Mouse (Mus musculus): ENCODE measurements around the gene Amfr.
A peak's percentile ranks its signal among the peaks of the same experiment; 100 is the strongest.

Amfr gene

DNA sequence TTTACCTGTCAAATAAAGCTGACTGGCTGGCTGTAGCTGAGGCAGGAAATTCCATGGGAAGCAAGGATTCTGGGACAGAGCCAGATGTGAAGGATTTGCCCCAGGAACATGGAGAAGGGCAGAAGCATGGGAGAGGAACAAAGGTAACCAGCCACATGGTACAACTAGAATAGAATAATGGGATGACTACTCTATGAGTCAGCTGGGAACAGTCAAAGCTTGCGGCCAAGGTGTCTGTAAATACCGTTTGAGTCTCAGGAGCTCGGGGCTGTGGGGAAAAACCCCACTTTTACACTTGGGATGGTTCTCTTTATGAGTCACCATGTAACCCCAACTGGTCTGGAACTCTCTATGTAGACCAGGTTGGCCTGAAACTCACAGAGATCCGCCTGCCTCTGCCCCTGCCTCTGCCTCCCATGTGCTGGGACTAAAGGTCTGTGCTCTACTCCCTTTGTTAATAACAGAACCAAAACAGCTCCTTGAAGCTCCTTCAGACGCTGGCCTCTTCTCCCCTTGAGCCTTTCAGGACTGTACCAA, 30.9 kb downstream of the Amfr start:
- no peak for DNase-seq (ENCODE audit: low spot score)

DNA sequence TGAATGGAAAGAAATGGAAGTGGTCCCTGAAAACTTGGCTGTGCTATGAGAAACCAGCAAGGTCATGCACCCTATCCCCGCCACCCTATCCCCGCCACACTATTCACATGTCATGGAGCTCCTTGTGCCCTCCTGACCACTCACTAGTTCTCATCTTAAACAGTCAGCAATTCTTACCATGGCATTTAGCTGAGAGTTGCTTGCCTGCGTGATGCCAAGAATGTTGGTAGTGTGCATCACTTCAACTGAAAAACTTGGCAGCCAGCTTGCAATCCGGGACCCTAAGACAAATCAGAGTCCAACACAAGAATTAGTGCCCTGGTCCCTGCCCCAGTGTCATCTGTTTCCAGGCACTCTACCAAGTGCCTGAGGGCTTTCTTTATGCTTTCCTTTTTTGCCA, 32.5 kb downstream of the Amfr start:
- no peak for DNase-seq (ENCODE audit: low spot score)

DNA sequence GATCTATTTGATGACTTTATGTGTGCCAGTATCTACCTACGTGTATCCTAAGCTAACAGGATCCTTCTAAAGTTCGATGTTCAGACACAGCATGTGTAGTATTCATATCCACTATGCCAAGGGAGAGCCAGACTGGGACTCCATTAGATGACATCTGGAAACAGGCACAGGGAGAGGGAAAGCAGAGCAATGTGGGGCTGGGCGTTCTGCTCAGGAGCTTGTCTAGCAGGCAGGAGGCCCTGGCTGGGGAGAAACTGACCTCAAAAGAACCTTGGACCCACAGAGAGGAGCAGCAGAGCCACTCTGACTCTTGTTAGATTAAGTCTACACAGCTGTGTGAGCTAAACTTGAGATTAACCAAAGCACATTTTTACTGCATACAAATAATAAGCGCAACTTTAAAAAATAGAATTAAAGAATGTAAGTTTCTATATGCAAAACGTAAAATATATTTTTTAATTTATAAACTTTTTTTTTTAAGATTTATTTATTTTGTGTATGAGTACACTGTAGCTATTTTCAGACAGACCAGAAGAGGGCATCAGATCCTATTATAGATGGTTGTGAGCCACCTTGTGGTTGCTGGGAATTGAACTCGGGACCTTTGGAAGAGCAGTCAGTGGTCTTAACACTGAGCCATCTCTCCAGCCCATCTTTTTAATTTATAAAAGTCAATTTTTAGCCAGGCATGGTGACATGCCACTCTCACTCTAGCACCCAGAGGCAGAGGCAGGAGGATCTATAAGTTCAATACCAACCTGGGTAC, 36.0 kb downstream of the Amfr start:
- no peak for DNase-seq (ENCODE audit: low spot score)

DNA sequence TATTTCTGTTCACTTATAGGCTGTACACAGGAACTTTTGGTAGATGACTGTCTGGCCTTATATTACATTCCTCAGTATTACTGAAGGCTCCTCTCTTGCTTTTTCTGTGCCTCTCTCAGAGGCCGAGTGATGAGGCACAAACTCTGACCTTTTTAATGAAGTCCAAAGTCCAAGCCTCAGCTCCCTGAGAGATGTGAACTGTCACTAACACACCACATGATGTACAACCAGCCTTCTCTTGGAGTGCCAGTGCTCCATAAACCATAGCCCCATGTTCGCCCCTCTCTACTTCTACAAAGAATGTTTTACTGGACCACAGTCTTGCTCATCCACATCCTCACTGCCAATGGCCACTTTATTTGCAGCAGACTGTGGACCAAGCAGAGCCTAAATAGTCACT, 37.3 kb downstream of the Amfr start:
- no peak for DNase-seq (ENCODE audit: low spot score)

DNA sequence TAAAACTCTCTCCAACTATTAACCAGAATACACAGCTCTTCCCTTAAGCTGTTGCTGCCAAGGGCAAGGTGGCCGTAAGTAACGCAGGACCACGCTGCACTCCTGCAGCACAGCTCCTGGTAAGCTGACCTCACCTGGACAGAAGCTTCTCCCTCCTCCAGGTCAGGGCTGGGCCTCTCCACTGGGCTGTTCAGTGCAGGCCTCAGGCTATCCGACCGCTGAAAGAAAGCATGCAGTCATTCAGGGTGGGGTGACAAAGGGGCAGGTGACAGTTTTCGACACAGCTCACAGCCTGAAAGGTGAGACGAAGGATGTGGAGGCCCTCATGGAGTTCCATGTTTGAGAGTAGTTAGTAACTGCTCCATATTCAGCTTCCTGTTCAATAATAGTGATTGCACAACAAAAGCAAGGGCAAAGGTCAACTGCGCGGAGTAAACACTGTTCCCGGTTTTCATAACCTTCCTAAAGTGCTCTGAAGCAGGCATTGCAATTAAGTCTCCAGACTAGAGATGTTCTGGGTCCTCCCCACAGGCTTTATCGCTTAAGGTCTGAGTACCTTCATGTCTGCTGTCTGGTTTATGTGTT, 37.9 kb downstream of the Amfr start:
- DNase-seq (ENCODE audit: low spot score) = no peak

DNA sequence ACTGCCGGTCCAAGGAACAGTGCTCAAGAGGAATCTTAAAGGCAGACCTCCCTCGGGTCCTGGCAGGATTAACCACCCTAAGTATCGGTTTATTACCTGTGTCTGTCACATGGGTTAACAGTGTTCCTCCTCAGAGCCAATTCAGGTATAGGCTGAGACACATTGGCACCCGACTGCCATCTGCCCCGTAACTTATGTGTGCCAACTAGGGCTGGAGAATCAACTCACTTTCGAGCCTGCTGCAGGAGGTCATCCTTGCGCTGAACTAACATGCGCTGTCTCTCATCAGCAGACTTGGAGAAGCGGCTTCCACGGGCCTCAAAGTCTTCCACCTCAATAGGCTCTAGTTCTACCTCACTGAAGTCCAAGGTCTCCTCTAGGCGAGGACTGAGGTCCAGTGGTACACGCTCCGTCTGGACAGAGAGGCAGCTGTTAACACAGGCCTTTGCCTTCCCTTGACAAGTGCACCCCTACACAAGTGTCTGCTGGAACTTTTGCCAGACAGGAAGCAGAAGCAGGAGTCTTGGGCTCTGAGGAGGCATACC, 38.7 kb downstream of the Amfr start:
- DNase-seq (ENCODE audit: low spot score) = no peak

DNA sequence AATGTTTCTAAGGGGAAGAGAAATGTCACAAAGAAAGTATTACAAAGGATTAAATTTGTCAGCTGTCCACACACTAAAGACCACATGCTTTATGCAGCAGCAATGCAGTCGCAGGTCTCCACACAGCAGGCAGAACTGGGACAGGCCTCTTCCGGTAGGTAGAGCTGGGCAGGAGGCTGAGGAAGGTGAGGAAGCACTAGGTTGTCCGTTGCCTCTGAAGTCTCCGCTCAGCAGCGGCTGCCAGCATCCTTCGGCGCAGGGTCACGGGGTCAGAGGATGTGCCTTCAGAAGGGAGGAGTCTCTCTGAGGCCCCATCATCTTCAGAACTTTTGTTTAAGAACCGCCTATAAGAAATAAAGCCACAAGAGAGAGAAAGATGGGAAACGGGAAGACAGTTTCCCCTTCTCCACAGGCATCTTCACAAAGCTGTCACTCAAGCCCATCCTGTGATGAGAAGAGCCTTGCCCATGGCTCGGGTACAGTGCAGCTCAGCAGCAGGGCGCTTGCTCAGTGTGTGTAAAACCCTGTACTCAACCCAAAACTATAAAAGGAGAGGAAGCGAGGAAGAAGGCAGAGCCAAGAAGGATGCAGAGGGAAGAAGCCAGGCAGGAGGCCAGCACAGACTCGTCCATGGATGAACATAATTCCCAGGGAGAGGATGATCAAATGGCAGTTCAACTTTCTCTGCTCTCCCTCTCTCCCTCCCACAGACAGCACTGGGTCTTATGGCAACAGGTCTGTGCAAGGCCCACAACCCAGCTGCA, 39.5 kb downstream of the Amfr start:
- DNase-seq (ENCODE audit: low spot score) = no peak

DNA sequence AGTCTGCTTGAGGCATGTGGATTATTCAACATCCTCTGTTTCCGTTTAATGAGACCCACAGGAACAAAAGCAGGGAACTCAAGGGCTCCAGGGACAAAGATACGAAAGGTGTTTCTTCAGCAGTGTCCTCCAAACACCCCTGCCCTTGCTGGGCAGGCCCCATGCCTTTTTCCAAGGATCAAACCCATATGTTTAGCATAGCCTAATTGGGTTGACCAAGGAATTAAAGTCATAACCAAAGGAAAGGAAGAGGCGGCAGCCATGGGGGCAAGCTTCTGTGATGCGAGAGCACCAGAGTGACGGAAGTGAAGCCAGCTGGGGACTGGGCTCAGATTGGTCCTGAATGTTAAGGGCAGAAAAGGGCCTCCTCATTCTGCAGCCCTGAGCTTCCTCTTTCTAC, 40.4 kb downstream of the Amfr start:
- DNase-seq (ENCODE audit: low spot score) = no peak

DNA sequence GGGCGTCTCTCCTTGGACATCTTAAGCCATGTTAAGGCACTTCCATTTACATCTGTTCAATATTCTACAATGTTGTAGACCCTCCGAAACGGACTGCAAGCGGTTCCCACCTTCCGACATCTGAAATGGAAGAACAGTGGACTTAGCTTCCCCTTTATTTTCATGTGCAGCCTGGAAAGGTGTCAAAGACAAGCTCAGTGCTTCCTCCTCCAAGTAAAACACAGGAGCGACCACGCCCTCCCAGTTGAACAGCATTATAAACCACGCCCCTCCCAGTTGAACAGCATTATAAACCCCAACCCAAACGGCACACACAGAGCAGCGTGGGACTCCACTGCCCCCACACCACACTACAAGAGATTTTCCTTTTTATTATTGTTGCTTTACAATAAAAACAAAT, 41.2 kb downstream of the Amfr start:
- DNase-seq (ENCODE audit: low spot score) = no peak

DNA sequence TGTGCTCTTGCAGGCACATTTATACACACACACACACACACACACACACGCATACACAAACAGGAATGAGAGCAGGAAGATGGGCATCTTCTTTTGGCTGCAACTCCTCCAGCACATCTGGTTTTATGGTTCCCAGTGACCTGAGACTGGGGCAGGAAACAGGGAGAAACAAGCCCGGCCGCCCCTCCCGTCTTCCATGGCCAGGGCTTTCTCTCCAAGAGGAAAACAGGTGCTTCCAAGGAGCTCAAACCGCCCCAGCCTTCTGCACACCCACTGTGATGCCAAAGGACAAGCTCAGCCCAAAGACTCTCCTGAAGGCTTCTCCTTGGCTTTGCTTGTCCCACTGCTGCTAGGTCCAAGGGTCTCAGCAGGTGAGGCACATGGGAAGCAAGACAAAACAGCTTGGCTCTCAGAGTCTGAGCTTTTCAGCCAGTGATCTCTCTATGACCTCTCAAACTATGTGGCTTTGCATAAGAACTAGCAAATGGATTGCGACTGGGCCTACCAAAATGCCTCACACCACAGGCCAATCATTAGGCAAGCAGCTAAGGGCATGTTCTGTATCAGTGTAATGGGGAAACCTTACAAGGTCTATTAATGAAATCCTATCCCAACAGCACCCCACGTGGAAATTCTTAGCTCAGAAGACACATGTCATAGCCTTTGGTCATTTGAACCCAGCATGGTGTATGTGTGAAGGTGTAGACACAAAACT, 42.9 kb downstream of the Amfr start:
- no peak for DNase-seq (ENCODE audit: low spot score)

DNA sequence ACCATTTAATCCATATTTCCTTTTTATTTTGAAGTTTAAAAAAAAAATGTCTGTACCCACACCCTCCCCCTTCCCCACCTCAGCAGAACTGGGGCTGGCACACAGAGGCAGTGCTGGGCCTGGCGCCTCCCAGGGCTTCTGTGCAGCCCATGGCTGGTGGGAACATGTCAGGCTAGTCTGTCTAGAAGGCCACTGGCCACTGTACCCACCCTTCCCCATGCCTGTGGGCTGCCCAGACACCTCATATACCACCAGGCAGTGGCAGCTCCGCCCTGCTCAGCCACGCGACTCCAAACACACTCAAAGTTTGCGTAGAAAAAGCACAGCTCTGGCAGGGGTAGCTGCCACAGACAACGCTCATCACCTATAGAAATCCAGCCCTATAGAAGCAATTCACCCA, 44.3 kb downstream of the Amfr start:
- DNase-seq (ENCODE audit: low spot score) = no peak

DNA sequence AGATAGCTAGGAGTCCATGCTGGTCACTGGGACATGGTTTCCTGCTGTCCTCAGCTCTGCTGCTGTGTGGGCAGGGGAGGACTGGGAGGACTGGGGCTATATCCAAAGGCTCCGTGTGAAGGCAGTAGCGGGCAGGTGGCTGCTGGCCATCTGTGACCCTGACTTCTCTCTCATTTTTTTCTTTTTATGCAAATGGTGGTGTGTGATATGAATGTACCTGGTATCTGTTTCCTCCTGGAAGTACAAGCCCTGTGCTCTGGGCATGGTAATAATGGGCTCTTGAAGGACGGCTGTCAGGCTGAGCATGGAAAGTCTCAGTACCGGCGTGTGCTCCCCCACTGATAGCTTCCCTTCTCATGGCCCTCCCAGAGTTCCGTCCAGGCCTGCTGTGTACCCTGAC, 51.7 kb downstream of the Amfr start:
- no peak for DNase-seq (ENCODE audit: low spot score)

DNA sequence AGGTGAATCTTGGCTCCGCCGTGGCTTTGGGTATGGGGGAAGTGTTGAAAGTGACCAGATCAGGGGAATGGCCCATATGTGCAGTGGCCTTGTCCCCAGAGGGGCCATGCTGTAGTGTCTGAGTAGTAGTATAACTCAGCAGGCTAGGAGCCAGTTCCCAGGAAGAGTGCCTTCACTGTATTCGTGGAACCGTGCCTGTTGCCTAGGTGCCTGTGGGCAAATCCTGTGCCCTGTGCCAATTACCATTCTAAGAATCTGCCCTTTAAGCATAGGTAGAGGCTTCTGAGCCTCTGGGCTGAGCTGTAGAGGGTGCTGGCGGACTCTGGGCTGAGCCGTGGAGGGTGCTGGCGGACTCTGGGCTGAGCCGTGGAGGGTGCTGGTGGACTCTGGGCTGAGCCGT, 54.2 kb downstream of the Amfr start:
- no peak for DNase-seq (ENCODE audit: low spot score)

DNA sequence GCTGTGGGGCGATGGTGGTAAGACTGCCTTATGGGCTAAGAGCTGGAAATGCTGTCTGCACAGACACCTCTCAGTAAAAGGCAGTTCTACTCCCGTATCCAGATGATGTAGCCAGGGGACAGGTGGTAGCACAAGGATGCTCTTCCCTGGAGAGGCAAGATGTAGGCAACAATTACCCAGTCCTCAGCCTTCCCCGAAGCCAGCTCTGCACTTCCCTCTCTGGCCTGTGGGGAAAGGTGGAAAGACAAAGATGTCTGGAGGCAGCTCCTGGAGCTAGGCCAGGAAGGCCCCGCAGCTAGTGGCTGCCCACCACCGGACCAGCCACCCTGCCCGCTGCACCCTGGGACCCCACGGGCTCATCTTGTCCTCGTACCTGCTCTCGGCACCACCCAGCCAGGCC, 60.1 kb downstream of the Amfr start:
- DNase-seq (ENCODE audit: low spot score) = no peak

DNA sequence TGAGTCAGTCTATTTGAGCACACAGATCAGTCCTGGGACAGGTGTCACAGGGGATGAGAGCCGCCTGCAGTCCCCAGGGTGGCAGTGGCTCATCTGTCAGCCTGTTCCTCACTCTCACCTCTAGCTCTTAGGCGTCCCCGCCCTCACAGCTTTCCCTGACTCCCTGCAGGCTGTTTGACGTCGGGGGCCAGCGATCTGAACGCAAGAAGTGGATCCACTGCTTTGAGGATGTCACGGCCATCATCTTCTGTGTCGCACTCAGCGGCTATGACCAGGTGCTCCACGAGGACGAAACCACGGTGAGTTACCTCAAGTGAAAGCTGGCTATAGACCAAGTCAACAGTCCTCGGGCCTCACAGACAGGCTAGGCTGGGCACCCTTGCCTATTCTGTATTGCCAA, 62.5 kb downstream of the Amfr start:
- DNase-seq (ENCODE audit: low spot score) = no peak

DNA sequence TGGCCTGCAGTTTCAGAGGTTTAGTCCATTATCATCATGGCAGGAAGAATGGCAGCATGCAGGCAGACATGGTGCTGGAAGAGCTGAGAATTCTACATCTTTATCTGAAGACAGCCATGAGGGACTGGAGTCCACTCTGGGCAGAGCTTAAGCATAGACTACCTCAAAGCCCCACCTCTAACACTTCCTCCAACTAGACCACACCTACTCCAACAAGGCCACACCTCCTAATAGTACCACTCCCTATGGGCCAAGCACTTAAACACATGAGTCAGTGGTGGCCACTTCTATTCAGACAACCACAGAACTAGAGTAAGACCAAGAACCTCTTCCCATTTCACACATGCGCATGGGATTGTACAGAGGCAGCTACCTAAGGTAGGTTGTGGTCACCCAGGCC, 66.2 kb downstream of the Amfr start:
- no peak for DNase-seq (ENCODE audit: low spot score)

DNA sequence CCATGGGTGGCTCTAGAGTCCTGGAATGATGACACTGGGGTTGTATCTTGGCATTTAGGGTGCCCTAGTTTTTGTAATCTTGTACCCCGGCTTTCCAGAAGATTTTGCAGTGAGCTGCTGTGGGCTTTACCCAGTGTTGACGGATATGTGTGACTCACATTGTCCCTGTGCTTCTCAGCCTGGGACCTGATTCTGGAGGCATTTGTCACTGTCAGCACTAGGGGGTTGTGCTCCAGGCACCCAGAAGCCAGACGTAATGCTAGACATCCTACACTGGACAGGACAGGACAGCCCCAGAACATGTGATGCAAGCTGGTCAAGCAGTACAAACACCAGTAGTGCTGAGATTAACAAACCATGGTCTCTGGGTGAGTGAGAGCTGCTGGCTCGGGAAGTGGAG, 66.9 kb downstream of the Amfr start:
- DNase-seq (ENCODE audit: low spot score) = no peak

DNA sequence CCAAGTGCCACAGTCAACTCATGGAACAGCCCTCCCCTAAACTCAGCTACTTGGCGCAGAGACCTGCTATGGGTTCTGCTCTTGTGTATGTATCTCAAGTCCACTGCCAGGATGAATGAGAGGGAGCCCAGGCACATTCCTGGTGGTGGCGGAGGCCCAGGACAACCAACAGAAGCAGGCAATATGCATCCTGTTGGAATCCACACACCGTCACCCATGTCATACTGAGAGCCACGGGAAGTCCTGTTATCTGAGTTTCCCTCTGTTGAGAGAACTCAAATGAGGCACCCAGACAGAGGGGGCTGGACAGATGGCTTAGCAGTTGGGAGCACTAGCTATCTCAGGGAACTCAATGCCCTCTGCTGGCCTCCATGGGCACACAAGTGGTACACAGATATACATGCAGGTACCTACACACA, 71.0 kb downstream of the Amfr start:
- DNase-seq (ENCODE audit: low spot score) = peak; percentile 63

DNA sequence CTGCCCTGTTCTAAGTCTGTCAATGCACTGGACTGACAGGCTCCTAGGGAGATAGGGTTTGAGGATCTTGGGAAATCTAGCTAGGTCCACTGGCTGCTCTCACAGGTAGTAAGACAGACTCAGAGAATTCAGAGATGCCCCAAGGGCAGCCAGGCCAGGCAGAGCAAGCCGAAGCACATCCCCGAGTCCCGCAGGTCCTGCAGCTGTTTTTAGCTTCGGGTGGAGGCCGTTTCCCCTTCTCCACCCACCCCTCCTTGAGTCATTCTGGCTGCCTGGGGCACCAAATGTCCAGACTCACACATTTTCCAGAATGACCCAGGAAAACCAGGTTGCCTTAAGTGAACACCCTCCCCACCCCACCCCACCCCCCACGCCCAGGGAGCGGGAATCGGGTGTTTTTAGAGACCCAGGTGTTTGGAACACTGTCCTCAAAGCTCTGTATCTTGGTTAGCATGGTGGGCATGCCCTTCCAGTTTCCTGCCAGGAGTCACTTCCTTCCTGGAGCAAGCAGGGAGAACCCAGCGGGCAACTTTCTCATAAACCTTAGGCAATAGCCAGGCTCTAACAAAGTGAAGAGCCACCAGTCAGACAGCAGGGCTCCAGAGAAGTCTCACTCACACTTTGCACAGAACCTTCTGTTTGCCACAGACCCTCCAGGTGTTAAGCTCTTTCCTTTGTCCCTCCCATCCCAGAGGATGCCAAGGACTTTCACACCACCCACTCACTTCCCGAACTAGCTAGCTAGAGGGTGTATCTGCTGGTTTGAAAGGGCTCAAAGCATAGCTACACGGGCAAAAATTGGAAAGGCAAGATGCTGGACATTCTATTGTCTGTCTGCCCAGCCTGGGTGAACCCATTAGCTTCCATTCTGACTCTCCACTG, 71.9 kb downstream of the Amfr start:
- no peak for DNase-seq (ENCODE audit: low spot score)

DNA sequence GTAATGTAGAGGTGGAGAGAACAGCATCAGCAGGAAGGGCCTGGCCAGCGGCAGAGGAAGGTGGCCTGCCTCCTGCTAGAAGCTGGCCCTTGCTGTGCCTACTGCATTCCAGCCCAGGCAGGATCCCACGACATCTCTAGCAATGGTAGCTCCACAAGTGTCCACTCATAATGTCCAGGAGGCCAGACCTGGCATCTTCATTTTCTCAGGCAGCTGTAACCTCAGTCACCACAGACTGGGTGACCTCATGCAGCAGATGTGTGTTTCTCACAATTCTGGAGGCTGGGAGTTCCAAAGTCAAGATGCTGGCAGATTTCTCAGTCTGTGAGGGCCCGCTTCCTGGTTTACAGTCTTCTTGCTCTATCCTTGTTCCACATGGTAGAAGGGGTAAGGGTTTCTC, 74.4 kb downstream of the Amfr start:
- no peak for DNase-seq (ENCODE audit: low spot score)

DNA sequence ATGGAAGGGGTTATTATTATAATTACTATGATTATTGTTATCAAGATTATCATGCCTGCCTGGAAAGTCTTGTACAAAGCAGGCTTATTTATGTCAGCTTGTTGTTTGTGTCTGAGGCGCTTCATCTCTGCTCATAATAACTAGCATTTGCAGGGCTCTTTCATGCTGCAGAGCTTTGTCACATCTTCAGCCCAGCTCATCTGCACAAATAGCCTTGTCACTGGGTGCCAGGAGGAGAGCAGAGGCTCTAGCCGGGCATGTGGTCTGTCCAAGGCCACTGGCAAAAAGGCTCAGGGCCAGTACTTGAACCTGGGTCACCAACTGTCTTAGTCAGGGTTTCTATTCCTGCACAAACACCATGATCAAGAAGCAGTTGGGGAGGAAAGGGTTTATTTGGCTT, 79.4 kb downstream of the Amfr start:
- no peak for DNase-seq (ENCODE audit: low spot score)
